Mouse (Mus musculus): ENCODE measurements around the gene Wscd1. TPM values are rescaled to one million over a fixed set of nuclear protein-coding genes. Genes with fewer than 3 reads are reported as not detected.
"Not testable (repeated sequence)": the region's sequence is repeated elsewhere in the genome, so short reads cannot be mapped to it uniquely, and the experiment has no call there.

Wscd1 gene
- polyA plus RNA-seq, 1 experiment from 2014 or later = 55.1 TPM

DNA sequence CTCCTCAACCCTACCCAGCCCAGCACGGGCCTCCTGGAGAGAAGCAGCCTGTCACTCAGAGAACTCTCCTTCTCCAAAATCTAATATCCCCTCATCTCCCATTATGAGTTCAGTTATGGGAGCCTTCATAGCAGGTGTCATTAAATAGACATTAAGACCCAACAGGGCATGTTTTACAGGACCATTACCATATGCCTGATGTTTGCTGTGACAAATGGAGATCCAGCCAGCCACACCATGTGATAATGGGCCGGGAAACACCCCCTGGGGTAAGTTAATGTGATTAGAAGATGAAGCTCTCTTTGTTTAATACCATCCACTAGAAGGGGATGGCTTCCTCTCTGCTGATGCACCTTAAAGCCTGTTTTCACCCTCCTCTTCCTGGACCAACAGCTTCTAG is 62.1 kb downstream of the Wscd1 start:
- peak; percentile 74; the same call in 1 of the 2 replicates for ATAC-seq (ENCODE audit: low FRiP score)
- Histone ChIP-seq H3K27ac (no peak overlapping the region), H3K27me3 (ENCODE audit: control insufficient read depth, insufficient read depth, low read length) (no peaks in the 10 kb centered on the region), H3K4me2 (replicated peaks) (no peak overlapping the region), H3K4me3 (replicated peaks; ENCODE audit: low read length) (no peak overlapping the region), H3K36me3 (replicated peaks; ENCODE audit: control insufficient read depth, insufficient read depth) (no peaks in the 10 kb centered on the region), H3K9me3 (ENCODE audit: control insufficient read depth, low read length) (no peaks in the 10 kb centered on the region), H3K4me1 (replicated peaks; ENCODE audit: control insufficient read depth, insufficient read depth, low read length) (peaks cover 20% of the 10 kb centered on the region), H3K9ac (no peak overlapping the region)
- 45% methylated on average over 2 of the region's 2 CpGs for WGBS
- DNase-seq (ENCODE audit: low spot score) = no peak

DNA sequence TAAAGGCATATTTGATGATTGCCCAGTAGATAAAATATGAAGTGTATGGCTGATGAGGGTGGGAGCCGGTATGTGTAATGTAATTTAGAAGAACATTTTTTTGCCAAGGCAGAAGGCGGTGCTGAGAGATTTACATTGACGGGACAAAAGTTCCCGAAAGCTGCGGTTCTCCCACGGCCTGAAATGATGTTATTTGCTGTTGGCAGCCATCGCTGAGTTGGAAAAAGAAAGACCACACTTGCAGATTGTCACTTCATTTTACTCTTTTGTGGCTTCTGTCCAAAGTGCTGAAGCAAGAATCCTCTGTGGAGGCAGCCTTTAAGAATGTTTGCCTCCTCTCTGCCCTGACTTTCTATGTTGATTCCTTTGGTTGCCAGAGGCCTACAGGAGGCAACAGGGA is 63.2 kb downstream of the Wscd1 start:
- no peaks in the 10 kb centered on the region for H3K36me3 ChIP-seq (replicated peaks; ENCODE audit: control insufficient read depth, insufficient read depth)
- no peak overlapping the region for H3K9ac ChIP-seq
- peaks cover 20% of the 10 kb centered on the region for H3K4me1 ChIP-seq (replicated peaks; ENCODE audit: control insufficient read depth, insufficient read depth, low read length)
- H3K27me3 ChIP-seq (ENCODE audit: control insufficient read depth, insufficient read depth, low read length) = no peaks in the 10 kb centered on the region
- ATAC-seq (ENCODE audit: low FRiP score) (no peak), DNase-seq (ENCODE audit: low spot score) (no peak)
- no peaks in the 10 kb centered on the region for H3K9me3 ChIP-seq (ENCODE audit: control insufficient read depth, low read length)
- no peak overlapping the region for H3K4me2 ChIP-seq (replicated peaks)
- H3K4me3 ChIP-seq (replicated peaks; ENCODE audit: low read length) = no peak overlapping the region
- no peak overlapping the region for H3K27ac ChIP-seq
- 84% methylated on average over 7 of the region's 7 CpGs for WGBS

DNA sequence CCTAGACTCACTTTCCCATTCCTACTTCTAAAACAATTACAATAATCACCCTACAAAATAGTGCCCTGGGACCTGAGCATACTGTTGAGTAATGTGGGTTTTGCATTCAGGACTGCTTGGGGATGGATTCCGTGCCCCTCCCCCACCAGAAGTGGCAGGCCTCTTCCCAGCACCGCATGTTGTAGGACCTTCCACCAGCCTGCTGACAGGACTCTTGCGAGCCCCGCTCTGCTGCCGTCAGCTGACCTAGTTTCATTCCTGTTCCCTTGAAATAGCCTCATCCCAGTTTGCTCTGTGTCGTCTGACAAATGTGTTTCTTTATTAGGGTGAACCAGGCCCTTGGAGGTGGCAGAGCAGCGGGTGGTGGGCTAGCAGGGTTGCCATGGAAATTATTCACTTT is 64.8 kb downstream of the Wscd1 start:
- peaks cover 20% of the 10 kb centered on the region for H3K4me1 ChIP-seq (replicated peaks; ENCODE audit: control insufficient read depth, insufficient read depth, low read length)
- ATAC-seq (ENCODE audit: low FRiP score) = no peak
- H3K36me3 ChIP-seq (replicated peaks; ENCODE audit: control insufficient read depth, insufficient read depth) = no peaks in the 10 kb centered on the region
- H3K27me3 ChIP-seq (ENCODE audit: control insufficient read depth, insufficient read depth, low read length) = no peaks in the 10 kb centered on the region
- DNase-seq (ENCODE audit: low spot score) = no peak
- H3K27ac ChIP-seq = no peak overlapping the region
- H3K4me3 ChIP-seq (replicated peaks; ENCODE audit: low read length) = no peak overlapping the region
- no peak overlapping the region for H3K9ac ChIP-seq
- H3K4me2 ChIP-seq (replicated peaks) = no peak overlapping the region
- 18% methylated on average over 7 of the region's 7 CpGs for WGBS
- H3K9me3 ChIP-seq (ENCODE audit: control insufficient read depth, low read length) = no peaks in the 10 kb centered on the region

DNA sequence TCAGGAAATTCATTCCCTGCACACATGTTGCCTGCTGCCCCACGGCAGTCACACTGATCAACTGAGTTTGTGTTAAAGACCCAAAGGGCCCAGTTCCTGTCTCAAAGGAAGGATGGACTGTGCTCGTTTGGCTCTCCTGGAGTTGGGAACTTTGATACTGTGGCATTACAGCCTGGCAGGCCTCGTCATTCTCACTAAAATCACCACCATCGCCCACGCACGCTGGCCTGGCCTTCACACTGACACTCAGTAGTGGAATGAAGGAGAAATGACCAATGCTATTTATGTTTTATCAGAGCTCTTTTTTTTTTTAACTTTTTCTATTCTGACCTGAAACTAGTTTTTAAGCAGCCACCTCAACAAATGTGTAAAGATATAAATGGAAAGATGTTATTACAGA is 65.6 kb downstream of the Wscd1 start:
- Histone ChIP-seq H3K4me1 (replicated peaks; ENCODE audit: control insufficient read depth, insufficient read depth, low read length) (peaks cover 20% of the 10 kb centered on the region), H3K9ac (no peak overlapping the region), H3K27me3 (ENCODE audit: control insufficient read depth, insufficient read depth, low read length) (no peaks in the 10 kb centered on the region), H3K36me3 (replicated peaks; ENCODE audit: control insufficient read depth, insufficient read depth) (no peaks in the 10 kb centered on the region), H3K27ac (no peak overlapping the region), H3K9me3 (ENCODE audit: control insufficient read depth, low read length) (no peaks in the 10 kb centered on the region), H3K4me2 (replicated peaks) (no peak overlapping the region), H3K4me3 (replicated peaks; ENCODE audit: low read length) (no peak overlapping the region)
- DNase-seq (ENCODE audit: low spot score) = no peak
- no peak for ATAC-seq (ENCODE audit: low FRiP score)
- 87% methylated on average over 6 of the region's 6 CpGs for WGBS

DNA sequence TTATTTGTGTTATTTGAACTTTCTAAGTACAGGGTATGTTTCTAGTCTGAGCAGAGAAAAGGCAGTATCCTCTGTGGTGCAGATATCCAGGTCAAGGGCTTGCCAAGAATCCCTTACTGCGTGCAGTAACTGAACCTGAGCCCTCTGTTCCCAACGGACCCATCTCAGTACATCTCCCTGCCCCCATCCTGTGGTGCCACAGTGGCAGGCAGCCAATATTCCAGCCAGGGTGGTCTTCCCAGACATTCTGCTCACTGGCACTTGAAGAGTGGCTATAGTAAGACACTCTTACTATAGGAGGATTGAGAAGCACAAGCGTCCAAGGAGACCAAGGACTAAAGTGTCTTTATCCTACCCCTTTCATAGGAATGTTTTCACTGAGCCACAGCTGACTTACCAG is 67.2 kb downstream of the Wscd1 start:
- Histone ChIP-seq H3K27me3 (ENCODE audit: control insufficient read depth, insufficient read depth, low read length) (no peaks in the 10 kb centered on the region), H3K4me3 (replicated peaks; ENCODE audit: low read length) (no peak overlapping the region), H3K27ac (no peak overlapping the region), H3K36me3 (replicated peaks; ENCODE audit: control insufficient read depth, insufficient read depth) (no peaks in the 10 kb centered on the region), H3K4me1 (replicated peaks; ENCODE audit: control insufficient read depth, insufficient read depth, low read length) (peaks cover 18% of the 10 kb centered on the region), H3K4me2 (replicated peaks) (no peak overlapping the region), H3K9me3 (ENCODE audit: control insufficient read depth, low read length) (no peaks in the 10 kb centered on the region), H3K9ac (no peak overlapping the region)
- DNase-seq (ENCODE audit: low spot score) (no peak), ATAC-seq (ENCODE audit: low FRiP score) (no peak)
- 59% methylated on average over 3 of the region's 3 CpGs for WGBS

DNA sequence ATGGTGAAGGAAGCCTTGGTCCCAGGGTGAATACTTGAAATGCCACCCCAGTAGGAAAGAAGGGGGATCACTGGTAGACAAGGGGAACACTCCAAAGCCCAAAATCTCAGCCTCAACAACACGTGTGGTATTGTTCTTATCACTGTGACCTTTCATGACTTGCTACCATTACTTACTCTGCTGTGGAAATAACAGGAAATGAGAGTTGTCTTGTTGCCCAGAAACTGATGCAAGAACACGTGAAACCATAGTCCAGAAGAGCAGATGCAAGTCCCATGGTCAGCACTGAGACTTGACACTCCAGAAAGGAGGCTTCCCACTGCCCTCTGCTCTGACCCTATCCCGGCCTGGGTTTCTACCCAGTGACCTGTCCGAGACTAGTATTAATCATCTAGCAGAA is 67.6 kb downstream of the Wscd1 start:
- DNase-seq (ENCODE audit: low spot score) (no peak), ATAC-seq (ENCODE audit: low FRiP score) (no peak; the same call in 1 of the 2 replicates)
- Histone ChIP-seq H3K27me3 (ENCODE audit: control insufficient read depth, insufficient read depth, low read length) (no peaks in the 10 kb centered on the region), H3K36me3 (replicated peaks; ENCODE audit: control insufficient read depth, insufficient read depth) (no peaks in the 10 kb centered on the region), H3K9ac (no peak overlapping the region), H3K9me3 (ENCODE audit: control insufficient read depth, low read length) (no peaks in the 10 kb centered on the region), H3K4me3 (replicated peaks; ENCODE audit: low read length) (no peak overlapping the region), H3K4me2 (replicated peaks) (no peak overlapping the region), H3K27ac (no peak overlapping the region), H3K4me1 (replicated peaks; ENCODE audit: control insufficient read depth, insufficient read depth, low read length) (peaks cover 15% of the 10 kb centered on the region)
- WGBS = 77% methylated on average over 4 of the region's 4 CpGs

DNA sequence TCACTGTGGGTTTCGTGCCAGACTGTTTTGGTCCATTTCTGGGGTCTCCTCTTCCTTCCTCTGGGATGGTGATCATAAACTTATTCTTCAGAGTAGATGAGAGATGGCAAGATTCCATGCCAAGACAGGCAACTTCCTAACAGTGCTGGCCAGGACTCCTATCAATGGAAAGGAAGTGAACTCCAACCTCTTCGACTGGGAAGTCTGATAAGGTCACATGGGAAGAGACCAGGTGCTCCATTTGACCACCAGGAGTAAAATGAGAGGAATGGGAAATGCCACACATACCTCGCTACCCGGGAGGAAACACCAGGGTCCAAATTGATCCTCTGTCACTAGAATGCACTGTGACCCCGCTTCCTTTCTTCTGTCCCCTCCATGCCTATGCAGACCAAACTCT is 68.4 kb downstream of the Wscd1 start:
- no peaks in the 10 kb centered on the region for H3K27me3 ChIP-seq (ENCODE audit: control insufficient read depth, insufficient read depth, low read length)
- no peak overlapping the region for H3K27ac ChIP-seq
- no peak for ATAC-seq (ENCODE audit: low FRiP score)
- no peak overlapping the region for H3K4me2 ChIP-seq (replicated peaks)
- H3K9ac ChIP-seq = no peak overlapping the region
- H3K36me3 ChIP-seq (replicated peaks; ENCODE audit: control insufficient read depth, insufficient read depth) = no peaks in the 10 kb centered on the region
- no peak for DNase-seq (ENCODE audit: low spot score)
- H3K4me1 ChIP-seq (replicated peaks; ENCODE audit: control insufficient read depth, insufficient read depth, low read length) = peaks cover 15% of the 10 kb centered on the region
- WGBS = 85% methylated on average over 5 of the region's 5 CpGs
- H3K4me3 ChIP-seq (replicated peaks; ENCODE audit: low read length) = no peak overlapping the region
- H3K9me3 ChIP-seq (ENCODE audit: control insufficient read depth, low read length) = no peaks in the 10 kb centered on the region

DNA sequence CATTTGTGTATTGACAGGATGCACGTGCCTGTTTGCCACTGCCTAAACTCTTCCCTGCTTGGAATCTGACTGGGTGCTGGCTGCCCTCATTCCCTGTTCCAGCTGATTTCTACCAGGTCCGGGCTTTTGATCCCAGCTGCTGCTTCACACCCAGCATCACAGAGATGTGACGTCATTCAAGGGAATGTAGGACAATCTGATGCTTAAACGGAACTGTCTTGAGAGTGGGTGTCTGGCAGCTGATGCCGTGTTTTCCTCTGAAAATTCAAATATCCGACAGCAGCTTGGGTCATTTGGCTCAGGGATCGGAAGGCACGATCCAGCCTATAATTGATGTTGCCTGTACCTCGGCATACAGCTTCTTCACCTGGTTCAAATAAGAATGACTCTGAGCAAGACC is 70.2 kb downstream of the Wscd1 start:
- H3K4me1 ChIP-seq (replicated peaks; ENCODE audit: control insufficient read depth, insufficient read depth, low read length) = peaks cover 1% of the 10 kb centered on the region
- H3K27ac ChIP-seq = no peak overlapping the region
- no peak overlapping the region for H3K4me2 ChIP-seq (replicated peaks)
- DNase-seq (ENCODE audit: low spot score) (no peak), ATAC-seq (ENCODE audit: low FRiP score) (no peak)
- no peaks in the 10 kb centered on the region for H3K9me3 ChIP-seq (ENCODE audit: control insufficient read depth, low read length)
- H3K9ac ChIP-seq = no peak overlapping the region
- H3K27me3 ChIP-seq (ENCODE audit: control insufficient read depth, insufficient read depth, low read length) = no peaks in the 10 kb centered on the region
- no peaks in the 10 kb centered on the region for H3K36me3 ChIP-seq (replicated peaks; ENCODE audit: control insufficient read depth, insufficient read depth)
- 78% methylated on average over 9 of the region's 9 CpGs for WGBS
- H3K4me3 ChIP-seq (replicated peaks; ENCODE audit: low read length) = no peak overlapping the region

DNA sequence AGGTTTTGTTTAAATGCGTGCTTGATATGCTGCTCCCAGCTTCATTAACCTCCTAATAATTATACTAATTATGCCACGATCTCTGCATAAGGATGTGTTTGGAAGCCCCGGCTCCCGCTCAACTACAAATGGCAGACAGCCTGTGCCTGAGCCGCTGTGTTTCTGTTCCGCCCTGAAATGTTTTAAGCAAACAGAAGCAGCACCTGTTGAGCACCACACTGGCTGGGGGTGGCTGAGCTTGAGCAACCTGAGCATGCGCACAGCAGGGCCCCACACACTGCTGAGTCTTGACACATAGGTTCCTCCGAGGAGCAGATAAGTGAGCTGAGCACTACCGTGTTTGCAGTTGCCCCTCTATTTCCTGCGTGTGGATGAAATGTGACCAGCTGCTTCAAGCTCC is 71.1 kb downstream of the Wscd1 start:
- H3K4me3 ChIP-seq (replicated peaks; ENCODE audit: low read length) = no peak overlapping the region
- no peak overlapping the region for H3K27ac ChIP-seq
- H3K4me2 ChIP-seq (replicated peaks) = peak overlapping the region; percentile 19; the same call in 1 of the 2 replicates
- 44% methylated on average over 10 of the region's 10 CpGs for WGBS
- no peaks in the 10 kb centered on the region for H3K9me3 ChIP-seq (ENCODE audit: control insufficient read depth, low read length)
- H3K9ac ChIP-seq = no peak overlapping the region
- DNase-seq (ENCODE audit: low spot score) = no peak
- H3K4me1 ChIP-seq (replicated peaks; ENCODE audit: control insufficient read depth, insufficient read depth, low read length) = peaks cover 3% of the 10 kb centered on the region
- H3K27me3 ChIP-seq (ENCODE audit: control insufficient read depth, insufficient read depth, low read length) = no peaks in the 10 kb centered on the region
- no peaks in the 10 kb centered on the region for H3K36me3 ChIP-seq (replicated peaks; ENCODE audit: control insufficient read depth, insufficient read depth)
- ATAC-seq (ENCODE audit: low FRiP score) = no peak

DNA sequence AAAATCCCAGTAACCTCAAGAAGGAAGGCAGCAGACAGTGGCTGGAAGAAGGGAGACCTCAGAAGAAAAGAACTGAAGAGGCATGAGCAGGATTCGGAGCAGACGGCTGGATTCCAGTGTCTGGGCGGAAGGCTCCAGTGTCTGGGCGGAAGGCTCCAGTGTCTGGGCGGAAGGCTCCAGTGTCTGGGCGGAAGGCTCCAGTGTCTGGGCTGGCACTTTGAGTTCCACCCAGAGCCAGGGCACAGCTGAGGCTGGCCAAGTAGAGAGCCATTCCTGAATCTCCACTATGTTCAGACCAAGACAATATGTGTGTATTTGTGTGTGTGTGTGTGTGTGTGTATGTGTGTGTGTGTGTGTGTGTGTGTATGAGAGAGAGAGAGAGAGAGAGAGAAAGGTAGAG is 71.8 kb downstream of the Wscd1 start:
- not testable (repeated sequence) for H3K9me3 ChIP-seq (ENCODE audit: control insufficient read depth, low read length); H3K4me1 ChIP-seq (replicated peaks; ENCODE audit: control insufficient read depth, insufficient read depth, low read length); H3K27ac ChIP-seq; DNase-seq (ENCODE audit: low spot score); H3K27me3 ChIP-seq (ENCODE audit: control insufficient read depth, insufficient read depth, low read length); H3K4me2 ChIP-seq (replicated peaks); H3K36me3 ChIP-seq (replicated peaks; ENCODE audit: control insufficient read depth, insufficient read depth); H3K4me3 ChIP-seq (replicated peaks; ENCODE audit: low read length); H3K9ac ChIP-seq; ATAC-seq (ENCODE audit: low FRiP score)
- 82% methylated on average over 6 of the region's 6 CpGs for WGBS

Data from hindbrain, embryonic 14.5 days (tissue).